Mouse (Mus musculus): ENCODE data around the gene Arap1. TPM values are rescaled to one million over a fixed set of nuclear protein-coding genes. Genes with fewer than 3 reads are reported as not detected.

The Arap1 gene
- polyA plus RNA-seq, 1 experiment from 2014 or later, result 24.6 TPM

- WGBS, result 89% methylated on average over 3 of the region's 3 CpGs
- Histone ChIP-seq H3K4me1 (peaks cover 55% of the 10 kb centered on the region), H3K27ac (0 out of 2 replicates have a peak within 1 kb of the TSS, but pooled peaks have one; percentile 36), H3K4me3 (no peak within 1 kb of the TSS), H3K9me3 (no peaks in the 10 kb centered on the region), H3K27me3 (ENCODE audit: insufficient read depth, poor library complexity, severe bottlenecking) (peaks cover 39% of the 10 kb centered on the region), H3K36me3 (no peaks in the 10 kb centered on the region)
- DNase-seq (ENCODE audit: low spot score), result peak; percentile 54
These were observed 30.9 kb upstream of the Arap1 start, which contains the start of gene Stard10 for GRCm38 (mm10) chr7:101317014-101317413. Gene Stard10 (plus strand): TSS chr7:101317086.

DNA sequence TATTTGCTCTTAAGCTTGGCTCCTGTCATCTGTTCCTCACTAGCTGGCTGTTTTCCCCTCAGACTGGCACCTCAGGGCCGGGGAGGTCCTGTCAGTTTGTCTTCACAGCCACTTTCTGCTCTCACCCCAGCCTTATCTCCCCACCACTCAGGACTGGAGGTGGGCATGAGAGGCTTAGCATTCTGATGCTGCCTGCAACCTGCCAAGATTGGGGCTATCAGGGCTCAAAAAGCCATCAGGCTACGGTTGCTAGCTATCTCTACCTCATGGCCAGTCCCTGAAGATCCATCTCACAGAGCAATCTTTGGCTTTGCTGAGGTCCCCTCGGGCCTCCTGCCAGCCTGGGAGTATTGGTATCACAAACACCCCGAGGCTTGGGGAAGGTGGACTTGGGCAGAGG, 29.0 kb upstream of the Arap1 start:
- H3K36me3 ChIP-seq, result no peaks in the 10 kb centered on the region
- H3K4me1 ChIP-seq, result peaks cover 72% of the 10 kb centered on the region
- 36% methylated on average over 4 of the region's 4 CpGs for WGBS
- peak; percentile 76 for DNase-seq (ENCODE audit: low spot score)
- no peak overlapping the region for H3K4me3 ChIP-seq
- H3K27me3 ChIP-seq (ENCODE audit: insufficient read depth, poor library complexity, severe bottlenecking), result peaks cover 53% of the 10 kb centered on the region
- H3K27ac ChIP-seq, result 0 out of 2 replicates have a peak overlapping the region, but pooled peaks have one; percentile 13
- no peaks in the 10 kb centered on the region for H3K9me3 ChIP-seq

GRCm38 (mm10) chr7:101319796-101320195, 28.1 kb upstream of the Arap1 start:
- H3K4me1 ChIP-seq, result peaks cover 74% of the 10 kb centered on the region
- peaks cover 60% of the 10 kb centered on the region for H3K27me3 ChIP-seq (ENCODE audit: insufficient read depth, poor library complexity, severe bottlenecking)
- 79% methylated on average over 1 of the region's 1 CpGs for WGBS

GRCm38 (mm10) chr7:101320399-101321217, 27.3 kb upstream of the Arap1 start:
- H3K9me3 ChIP-seq, result no peaks in the 10 kb centered on the region
- peaks cover 67% of the 10 kb centered on the region for H3K4me1 ChIP-seq
- peak overlapping the region; percentile 87 for H3K27ac ChIP-seq
- H3K36me3 ChIP-seq, result peaks cover 3% of the 10 kb centered on the region; the same call in 1 of the 2 replicates
- 5% methylated on average over 31 of the region's 37 CpGs for WGBS
- H3K4me3 ChIP-seq, result peak overlapping the region; percentile 84
- H3K27me3 ChIP-seq (ENCODE audit: insufficient read depth, poor library complexity, severe bottlenecking), result peaks cover 67% of the 10 kb centered on the region
- peak; percentile 80 for DNase-seq (ENCODE audit: low spot score)

More at GRCm38 (mm10) chr7:101319796-101320195, 28.1 kb upstream of the Arap1 start:
- H3K9me3 ChIP-seq, result no peaks in the 10 kb centered on the region
- no peak overlapping the region for H3K4me3 ChIP-seq
- H3K27ac ChIP-seq, result peak overlapping the region; percentile 87; the same call in 1 of the 2 replicates
- H3K36me3 ChIP-seq, result no peaks in the 10 kb centered on the region
- DNase-seq (ENCODE audit: low spot score), result no peak

- H3K36me3 ChIP-seq, result peaks cover 3% of the 10 kb centered on the region; the same call in 1 of the 2 replicates
- H3K27ac ChIP-seq, result peak overlapping the region; percentile 87
- WGBS, result 2% methylated on average over 50 of the region's 61 CpGs
- H3K27me3 ChIP-seq (ENCODE audit: insufficient read depth, poor library complexity, severe bottlenecking), result peaks cover 73% of the 10 kb centered on the region
- H3K4me3 ChIP-seq, result peak overlapping the region; percentile 84
- no peaks in the 10 kb centered on the region for H3K9me3 ChIP-seq
- H3K4me1 ChIP-seq, result peaks cover 67% of the 10 kb centered on the region
- peak; percentile 78 for DNase-seq (ENCODE audit: low spot score)
These were observed 26.5 kb upstream of the Arap1 start for GRCm38 (mm10) chr7:101321218-101321827.

DNA sequence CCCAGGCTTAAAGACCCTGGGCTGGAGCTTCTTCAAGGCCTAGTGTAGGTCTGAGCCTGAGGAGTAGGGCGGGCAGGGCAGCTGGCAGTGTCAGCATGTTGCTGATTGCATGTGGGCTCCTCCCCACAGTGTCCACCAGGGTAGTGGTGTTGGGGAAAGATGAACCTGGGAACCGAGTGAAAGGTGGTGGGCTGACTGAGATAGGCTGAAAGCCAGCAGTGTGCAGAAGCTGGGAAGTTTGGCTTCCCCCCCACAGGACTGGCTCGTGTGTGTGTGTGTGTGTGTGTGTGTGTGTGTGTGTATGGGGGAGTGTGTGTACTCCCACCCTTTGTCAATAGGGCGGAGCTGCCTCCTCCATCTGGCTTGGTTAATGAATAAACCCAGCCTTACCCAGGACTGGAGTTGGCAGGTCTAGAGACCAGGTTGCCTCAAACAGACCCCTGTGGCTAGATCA, 24.7 kb upstream of the Arap1 start:
- Histone ChIP-seq H3K27me3 (ENCODE audit: insufficient read depth, poor library complexity, severe bottlenecking) (peaks cover 81% of the 10 kb centered on the region), H3K36me3 (peaks cover 3% of the 10 kb centered on the region; the same call in 1 of the 2 replicates), H3K9me3 (no peaks in the 10 kb centered on the region), H3K4me1 (peaks cover 56% of the 10 kb centered on the region), H3K27ac (0 out of 2 replicates have a peak overlapping the region, but pooled peaks have one; percentile 87), H3K4me3 (peak overlapping the region; percentile 84; the same call in 1 of the 2 replicates)
- peak; percentile 72 for DNase-seq (ENCODE audit: low spot score)
- 65% methylated on average over 4 of the region's 4 CpGs for WGBS

DNA sequence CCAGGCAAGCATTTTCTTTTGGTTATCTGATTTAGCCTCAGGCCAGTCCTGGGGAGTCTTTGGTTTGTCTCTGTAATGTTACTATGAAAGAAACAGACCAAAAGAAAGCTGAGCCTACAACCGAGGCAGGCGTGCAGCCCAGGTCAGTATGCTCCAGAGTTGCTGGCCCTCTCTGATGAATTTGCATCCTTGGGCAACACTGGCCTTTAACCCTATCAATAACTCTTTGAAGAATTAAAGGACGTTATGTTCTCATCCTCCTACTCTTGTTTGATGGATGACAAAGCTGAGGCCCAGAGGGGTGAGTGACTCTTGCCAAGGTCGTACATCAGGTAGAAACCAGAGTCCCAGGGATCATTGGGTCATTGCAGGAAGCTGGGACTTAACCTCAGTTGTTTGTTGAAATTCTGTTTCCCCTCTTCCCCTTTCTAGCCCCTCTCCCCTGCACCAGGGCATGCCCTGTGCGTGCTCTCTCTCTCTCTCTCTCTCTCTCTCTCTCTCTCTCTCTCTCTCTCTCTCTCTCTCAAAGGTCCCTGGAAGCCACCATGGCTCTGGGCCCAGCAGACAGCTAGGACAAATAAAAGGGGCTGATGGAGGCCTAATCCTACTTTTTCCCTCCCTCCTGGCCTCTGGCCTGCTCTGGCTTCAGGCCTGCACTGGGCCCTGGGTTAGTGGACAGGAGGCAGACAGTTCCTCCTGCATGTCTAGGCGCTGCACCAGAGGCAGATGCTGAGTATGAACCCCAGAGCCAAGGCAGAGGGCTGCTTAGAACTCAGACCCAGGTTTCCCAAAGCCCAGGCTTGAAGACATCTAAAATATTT, 23.5 kb upstream of the Arap1 start:
- Histone ChIP-seq H3K9me3 (no peaks in the 10 kb centered on the region), H3K4me1 (peaks cover 54% of the 10 kb centered on the region), H3K27ac (no peak overlapping the region), H3K4me3 (peak overlapping the region; percentile 15; the same call in 1 of the 2 replicates), H3K27me3 (ENCODE audit: insufficient read depth, poor library complexity, severe bottlenecking) (peaks cover 74% of the 10 kb centered on the region), H3K36me3 (peaks cover 3% of the 10 kb centered on the region; the same call in 1 of the 2 replicates)
- peak; percentile 61 for DNase-seq (ENCODE audit: low spot score)
- 68% methylated on average over 6 of the region's 6 CpGs for WGBS

- Histone ChIP-seq H3K9me3 (no peaks in the 10 kb centered on the region), H3K4me3 (no peak overlapping the region), H3K4me1 (peaks cover 55% of the 10 kb centered on the region), H3K27me3 (ENCODE audit: insufficient read depth, poor library complexity, severe bottlenecking) (peaks cover 77% of the 10 kb centered on the region), H3K36me3 (peaks cover 6% of the 10 kb centered on the region; the same call in 1 of the 2 replicates), H3K27ac (no peak overlapping the region)
- 84% methylated on average over 5 of the region's 5 CpGs for WGBS
- DNase-seq (ENCODE audit: low spot score), result peak; percentile 70
These were observed 21.9 kb upstream of the Arap1 start for GRCm38 (mm10) chr7:101326006-101326405.

GRCm38 (mm10) chr7:101327263-101327662, 20.6 kb upstream of the Arap1 start:
- no peaks in the 10 kb centered on the region for H3K9me3 ChIP-seq
- WGBS, result 60% methylated on average over 5 of the region's 5 CpGs

DNA sequence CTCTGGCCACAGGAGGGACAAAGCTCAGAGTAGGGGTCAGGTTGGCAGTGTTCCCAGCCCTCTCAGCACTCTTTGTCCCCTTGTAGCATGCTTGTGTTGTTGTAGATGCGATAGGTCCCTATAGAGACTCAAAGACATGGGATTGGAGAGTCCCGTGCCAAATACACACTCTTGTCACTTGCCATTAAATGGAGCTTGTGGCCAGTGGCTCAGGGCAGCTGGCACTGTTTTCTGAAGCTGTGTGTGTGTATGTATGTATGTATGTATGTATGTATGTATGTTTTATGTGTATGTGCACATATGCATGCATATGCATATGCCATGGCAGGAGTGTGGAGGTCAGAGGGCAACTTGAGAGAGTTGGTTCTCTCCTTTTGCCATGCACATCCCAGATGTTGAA, 20.1 kb upstream of the Arap1 start:
- Histone ChIP-seq H3K4me1 (peaks cover 38% of the 10 kb centered on the region), H3K36me3 (peaks cover 6% of the 10 kb centered on the region; the same call in 1 of the 2 replicates), H3K27ac (no peak overlapping the region), H3K4me3 (no peak overlapping the region), H3K27me3 (ENCODE audit: insufficient read depth, poor library complexity, severe bottlenecking) (peaks cover 64% of the 10 kb centered on the region), H3K9me3 (no peaks in the 10 kb centered on the region)
- 67% methylated on average over 2 of the region's 2 CpGs for WGBS
- no peak for DNase-seq (ENCODE audit: low spot score)

More at GRCm38 (mm10) chr7:101327263-101327662, 20.6 kb upstream of the Arap1 start:
- H3K4me3 ChIP-seq, result no peak overlapping the region
- DNase-seq (ENCODE audit: low spot score), result no peak
- peaks cover 6% of the 10 kb centered on the region; the same call in 1 of the 2 replicates for H3K36me3 ChIP-seq
- H3K27ac ChIP-seq, result no peak overlapping the region
- peaks cover 69% of the 10 kb centered on the region for H3K27me3 ChIP-seq (ENCODE audit: insufficient read depth, poor library complexity, severe bottlenecking)
- peaks cover 43% of the 10 kb centered on the region for H3K4me1 ChIP-seq

GRCm38 (mm10) chr7:101328621-101329158, 19.2 kb upstream of the Arap1 start:
- Histone ChIP-seq H3K9me3 (no peaks in the 10 kb centered on the region), H3K36me3 (peaks cover 6% of the 10 kb centered on the region; the same call in 1 of the 2 replicates), H3K27ac (no peak overlapping the region), H3K4me3 (no peak overlapping the region), H3K27me3 (ENCODE audit: insufficient read depth, poor library complexity, severe bottlenecking) (peaks cover 60% of the 10 kb centered on the region), H3K4me1 (peaks cover 30% of the 10 kb centered on the region)
- WGBS, result 64% methylated on average over 4 of the region's 4 CpGs
- peak; percentile 69 for DNase-seq (ENCODE audit: low spot score)

GRCm38 (mm10) chr7:101329606-101330005, 18.3 kb upstream of the Arap1 start:
- Histone ChIP-seq H3K36me3 (peaks cover 6% of the 10 kb centered on the region; the same call in 1 of the 2 replicates), H3K4me3 (no peak overlapping the region), H3K9me3 (no peaks in the 10 kb centered on the region), H3K27me3 (ENCODE audit: insufficient read depth, poor library complexity, severe bottlenecking) (peaks cover 58% of the 10 kb centered on the region), H3K4me1 (peaks cover 21% of the 10 kb centered on the region), H3K27ac (no peak overlapping the region)
- 74% methylated on average over 4 of the region's 4 CpGs for WGBS
- DNase-seq (ENCODE audit: low spot score), result peak; percentile 58

Measured in heart, embryonic 10.5 days (tissue).